Mouse (Mus musculus): ENCODE data around the gene Atp8a2. TPM values are rescaled to one million over a fixed set of nuclear protein-coding genes. Genes with fewer than 3 reads are reported as not detected.

Atp8a2 gene
- polyA plus RNA-seq, 1 experiment from 2014 or later, result 4.9 TPM

- 86% methylated on average over 4 of the region's 4 CpGs for WGBS
- H3K4me2 ChIP-seq (ENCODE audit: low read depth, low read length, severe bottlenecking), result no peak overlapping the region
Observed at GRCm38 (mm10) chr14:59809790-59810189, 387.2 kb downstream of the Atp8a2 start.

GRCm38 (mm10) chr14:59807528-59808300 lies 389.3 kb downstream of the Atp8a2 start:
- DNase-seq (ENCODE audit: low spot score) (no peak), ATAC-seq (replicated peaks; ENCODE audit: low FRiP score) (no peak)
- Histone ChIP-seq H3K9me3 (ENCODE audit: control insufficient read depth, low read length) (no peaks in the 10 kb centered on the region), H3K4me3 (ENCODE audit: low read depth, low read length) (no peak overlapping the region), H3K27me3 (ENCODE audit: control insufficient read depth, insufficient read depth, low read length) (no peaks in the 10 kb centered on the region), H3K4me2 (ENCODE audit: low read depth, low read length, severe bottlenecking) (no peak overlapping the region), H3K4me1 (replicated peaks; ENCODE audit: control insufficient read depth, insufficient read depth, low read length) (no peaks in the 10 kb centered on the region), H3K9ac (ENCODE audit: low read length) (no peak overlapping the region), H3K36me3 (ENCODE audit: control insufficient read depth, insufficient read depth, low read length) (no peaks in the 10 kb centered on the region), H3K27ac (ENCODE audit: low read depth, low read length) (no peak overlapping the region)
- 82% methylated on average over 7 of the region's 7 CpGs for WGBS

More at GRCm38 (mm10) chr14:59809790-59810189, 387.2 kb downstream of the Atp8a2 start:
- H3K36me3 ChIP-seq (ENCODE audit: control insufficient read depth, insufficient read depth, low read length), result no peaks in the 10 kb centered on the region
- ATAC-seq (replicated peaks; ENCODE audit: low FRiP score) (no peak), DNase-seq (ENCODE audit: low spot score) (no peak)
- no peaks in the 10 kb centered on the region for H3K9me3 ChIP-seq (ENCODE audit: control insufficient read depth, low read length)
- no peaks in the 10 kb centered on the region for H3K4me1 ChIP-seq (replicated peaks; ENCODE audit: control insufficient read depth, insufficient read depth, low read length)
- H3K27me3 ChIP-seq (ENCODE audit: control insufficient read depth, insufficient read depth, low read length), result no peaks in the 10 kb centered on the region
- no peak overlapping the region for H3K4me3 ChIP-seq (ENCODE audit: low read depth, low read length)
- H3K27ac ChIP-seq (ENCODE audit: low read depth, low read length), result no peak overlapping the region
- no peak overlapping the region for H3K9ac ChIP-seq (ENCODE audit: low read length)

GRCm38 (mm10) chr14:59806910-59807309 lies 390.1 kb downstream of the Atp8a2 start:
- no peak overlapping the region for H3K27ac ChIP-seq (ENCODE audit: low read depth, low read length)
- H3K4me3 ChIP-seq (ENCODE audit: low read depth, low read length), result no peak overlapping the region
- H3K4me1 ChIP-seq (replicated peaks; ENCODE audit: control insufficient read depth, insufficient read depth, low read length), result no peaks in the 10 kb centered on the region
- no peak overlapping the region for H3K9ac ChIP-seq (ENCODE audit: low read length)
- ATAC-seq (replicated peaks; ENCODE audit: low FRiP score) (no peak), DNase-seq (ENCODE audit: low spot score) (no peak)
- no peaks in the 10 kb centered on the region for H3K9me3 ChIP-seq (ENCODE audit: control insufficient read depth, low read length)
- H3K27me3 ChIP-seq (ENCODE audit: control insufficient read depth, insufficient read depth, low read length), result no peaks in the 10 kb centered on the region
- WGBS, result 64% methylated on average over 4 of the region's 4 CpGs
- H3K4me2 ChIP-seq (ENCODE audit: low read depth, low read length, severe bottlenecking), result no peak overlapping the region
- H3K36me3 ChIP-seq (ENCODE audit: control insufficient read depth, insufficient read depth, low read length), result no peaks in the 10 kb centered on the region

GRCm38 (mm10) chr14:59806159-59806558 lies 390.8 kb downstream of the Atp8a2 start:
- WGBS, result 82% methylated on average over 4 of the region's 4 CpGs
- ATAC-seq (replicated peaks; ENCODE audit: low FRiP score), result no peak
- H3K9ac ChIP-seq (ENCODE audit: low read length), result no peak overlapping the region
- no peak overlapping the region for H3K4me2 ChIP-seq (ENCODE audit: low read depth, low read length, severe bottlenecking)
- H3K27ac ChIP-seq (ENCODE audit: low read depth, low read length), result no peak overlapping the region
- H3K4me3 ChIP-seq (ENCODE audit: low read depth, low read length), result no peak overlapping the region
- H3K4me1 ChIP-seq (replicated peaks; ENCODE audit: control insufficient read depth, insufficient read depth, low read length), result no peaks in the 10 kb centered on the region
- H3K36me3 ChIP-seq (ENCODE audit: control insufficient read depth, insufficient read depth, low read length), result no peaks in the 10 kb centered on the region
- DNase-seq (ENCODE audit: low spot score), result no peak
- no peaks in the 10 kb centered on the region for H3K9me3 ChIP-seq (ENCODE audit: control insufficient read depth, low read length)
- no peaks in the 10 kb centered on the region for H3K27me3 ChIP-seq (ENCODE audit: control insufficient read depth, insufficient read depth, low read length)

- Histone ChIP-seq H3K9ac (ENCODE audit: low read length) (no peak overlapping the region), H3K4me2 (ENCODE audit: low read depth, low read length, severe bottlenecking) (no peak overlapping the region), H3K4me1 (replicated peaks; ENCODE audit: control insufficient read depth, insufficient read depth, low read length) (no peaks in the 10 kb centered on the region), H3K4me3 (ENCODE audit: low read depth, low read length) (no peak overlapping the region), H3K36me3 (ENCODE audit: control insufficient read depth, insufficient read depth, low read length) (no peaks in the 10 kb centered on the region), H3K9me3 (ENCODE audit: control insufficient read depth, low read length) (no peaks in the 10 kb centered on the region), H3K27me3 (ENCODE audit: control insufficient read depth, insufficient read depth, low read length) (no peaks in the 10 kb centered on the region), H3K27ac (ENCODE audit: low read depth, low read length) (no peak overlapping the region)
- DNase-seq (ENCODE audit: low spot score) (no peak), ATAC-seq (replicated peaks; ENCODE audit: low FRiP score) (no peak)
- WGBS, result 80% methylated on average over 7 of the region's 7 CpGs
Observed at GRCm38 (mm10) chr14:59805683-59806082, 391.3 kb downstream of the Atp8a2 start.

GRCm38 (mm10) chr14:59801961-59802599 lies 394.9 kb downstream of the Atp8a2 start:
- Histone ChIP-seq H3K4me3 (ENCODE audit: low read depth, low read length) (no peak overlapping the region), H3K9ac (ENCODE audit: low read length) (no peak overlapping the region), H3K4me2 (ENCODE audit: low read depth, low read length, severe bottlenecking) (no peak overlapping the region), H3K9me3 (ENCODE audit: control insufficient read depth, low read length) (no peaks in the 10 kb centered on the region), H3K27ac (ENCODE audit: low read depth, low read length) (no peak overlapping the region), H3K27me3 (ENCODE audit: control insufficient read depth, insufficient read depth, low read length) (no peaks in the 10 kb centered on the region), H3K36me3 (ENCODE audit: control insufficient read depth, insufficient read depth, low read length) (no peaks in the 10 kb centered on the region), H3K4me1 (replicated peaks; ENCODE audit: control insufficient read depth, insufficient read depth, low read length) (no peaks in the 10 kb centered on the region)
- no peak for ATAC-seq (replicated peaks; ENCODE audit: low FRiP score)
- WGBS, result 77% methylated on average over 8 of the region's 8 CpGs
- DNase-seq (ENCODE audit: low spot score), result no peak

GRCm38 (mm10) chr14:59799511-59799910 lies 397.5 kb downstream of the Atp8a2 start:
- WGBS, result 94% methylated on average over 3 of the region's 3 CpGs
- DNase-seq (ENCODE audit: low spot score) (no peak), ATAC-seq (replicated peaks; ENCODE audit: low FRiP score) (no peak)
- no peaks in the 10 kb centered on the region for H3K27me3 ChIP-seq (ENCODE audit: control insufficient read depth, insufficient read depth, low read length)
- H3K36me3 ChIP-seq (ENCODE audit: control insufficient read depth, insufficient read depth, low read length), result no peaks in the 10 kb centered on the region
- H3K4me2 ChIP-seq (ENCODE audit: low read depth, low read length, severe bottlenecking), result no peak overlapping the region
- H3K27ac ChIP-seq (ENCODE audit: low read depth, low read length), result no peak overlapping the region
- H3K4me3 ChIP-seq (ENCODE audit: low read depth, low read length), result no peak overlapping the region
- H3K4me1 ChIP-seq (replicated peaks; ENCODE audit: control insufficient read depth, insufficient read depth, low read length), result no peaks in the 10 kb centered on the region
- no peaks in the 10 kb centered on the region for H3K9me3 ChIP-seq (ENCODE audit: control insufficient read depth, low read length)
- no peak overlapping the region for H3K9ac ChIP-seq (ENCODE audit: low read length)

GRCm38 (mm10) chr14:59793841-59794240 lies 403.1 kb downstream of the Atp8a2 start:
- Histone ChIP-seq H3K36me3 (ENCODE audit: control insufficient read depth, insufficient read depth, low read length) (no peaks in the 10 kb centered on the region), H3K9ac (ENCODE audit: low read length) (no peak overlapping the region), H3K27me3 (ENCODE audit: control insufficient read depth, insufficient read depth, low read length) (no peaks in the 10 kb centered on the region), H3K9me3 (ENCODE audit: control insufficient read depth, low read length) (no peaks in the 10 kb centered on the region), H3K4me3 (ENCODE audit: low read depth, low read length) (no peak overlapping the region), H3K4me2 (ENCODE audit: low read depth, low read length, severe bottlenecking) (no peak overlapping the region), H3K4me1 (replicated peaks; ENCODE audit: control insufficient read depth, insufficient read depth, low read length) (no peaks in the 10 kb centered on the region), H3K27ac (ENCODE audit: low read depth, low read length) (no peak overlapping the region)
- 59% methylated on average over 10 of the region's 10 CpGs for WGBS
- DNase-seq (ENCODE audit: low spot score) (no peak), ATAC-seq (replicated peaks; ENCODE audit: low FRiP score) (no peak)

All from forebrain, embryonic 11.5 days (tissue).